Mouse (Mus musculus) regulatory T cell (primary cell): ENCODE measurements around the gene Gm49321.

Experiments
- in situ Hi-C: fragments of 300-600 bp; cut with MboI, MseI; formaldehyde crosslinking; loops from one replicate; pipeline ENCODE4 v1.15.1; 2025; ENCODE audit warnings: high pct_unique_total_duplicates

Gm49321 gene

GRCm38 (mm10) chr12:73948415-73948814, 11.0 kb downstream of the Gm49321 start:
- in situ Hi-C loops, result no loop called here

DNA sequence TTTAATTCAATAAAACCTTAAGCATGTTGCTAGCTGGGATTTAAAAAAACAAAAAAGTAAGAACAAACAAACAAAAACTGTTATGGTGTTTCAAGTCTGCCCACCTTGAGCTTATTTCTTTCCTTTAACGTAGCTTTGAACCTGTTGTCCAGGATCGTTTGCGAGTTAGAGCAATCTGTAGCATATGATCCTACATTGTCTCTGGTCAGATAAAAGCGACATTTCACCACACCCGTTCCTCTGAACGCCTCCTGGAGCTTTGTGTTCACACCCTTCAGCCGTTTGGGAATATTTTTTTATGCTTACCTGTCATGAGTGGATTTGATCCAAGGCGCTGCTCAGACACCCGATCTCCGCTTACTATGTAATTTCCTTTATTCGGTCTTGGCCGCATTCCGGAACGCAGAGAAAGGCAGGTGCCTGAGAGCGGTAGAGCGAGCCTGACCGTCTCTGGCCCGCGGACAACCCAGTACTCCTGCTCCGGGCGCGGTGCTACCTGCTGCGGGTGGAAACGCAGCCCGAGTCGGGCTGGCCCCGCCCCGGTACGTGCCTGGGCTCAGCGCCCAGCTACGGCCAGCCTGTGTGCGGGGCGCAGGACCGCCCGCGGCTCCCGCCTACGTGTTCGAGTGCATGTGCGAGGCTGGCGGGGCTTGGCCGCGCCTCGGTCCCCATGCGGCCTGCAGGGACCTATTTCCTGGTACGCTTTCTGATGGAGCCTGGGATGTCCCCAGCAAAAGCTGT, 12.0 kb downstream of the Gm49321 start:
- in situ Hi-C loops, result no loop called here

DNA sequence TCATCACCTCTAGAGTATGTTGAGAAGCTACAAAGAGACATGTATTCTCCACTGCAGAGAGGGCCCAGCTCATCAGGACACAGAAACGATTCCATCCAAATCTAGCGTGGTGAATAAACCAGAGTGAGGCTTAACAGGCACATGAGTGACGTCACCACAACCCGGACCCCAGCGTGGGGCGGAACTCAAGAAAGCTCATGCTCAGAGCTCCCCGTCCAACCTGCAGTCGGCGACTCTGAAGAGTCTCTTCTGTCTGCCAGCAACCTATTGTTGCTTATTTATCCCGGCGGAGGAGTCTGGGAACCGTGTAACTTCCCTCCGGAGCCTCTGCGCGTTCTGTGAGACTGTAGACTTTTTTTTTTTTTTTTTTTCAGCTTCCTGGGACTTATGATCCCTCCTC, 15.4 kb downstream of the Gm49321 start:
- in situ Hi-C loops, result no loop called here

GRCm38 (mm10) chr12:73953420-73954186, 16.1 kb downstream of the Gm49321 start:
- in situ Hi-C loops, result no loop called here

- in situ Hi-C loops, result no loop called here
Measured at GRCm38 (mm10) chr12:73954785-73955184, 17.3 kb downstream of the Gm49321 start.

- in situ Hi-C loops, result no loop called here
Measured at GRCm38 (mm10) chr12:73957676-73958075, 20.2 kb downstream of the Gm49321 start.

DNA sequence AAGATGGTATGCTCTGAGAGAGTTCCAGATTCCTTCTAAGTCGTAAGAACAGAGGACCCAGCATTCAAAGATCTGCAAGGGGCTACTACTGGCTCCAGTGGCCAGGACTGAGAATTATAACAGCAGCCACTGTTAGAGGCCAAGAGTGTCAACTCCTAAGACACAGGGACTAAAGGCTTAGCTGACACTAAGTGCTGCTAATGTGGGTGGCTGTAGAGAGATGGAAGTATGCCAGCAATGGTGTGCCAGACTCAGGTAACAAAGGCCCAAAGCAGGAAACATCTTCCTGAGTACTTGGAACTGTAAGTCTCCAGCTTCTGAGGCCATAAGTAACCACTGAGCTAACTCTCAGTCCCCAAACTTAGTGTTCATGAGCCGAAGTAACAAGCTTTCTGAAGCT, 21.4 kb downstream of the Gm49321 start:
- in situ Hi-C loops, result no loop called here

DNA sequence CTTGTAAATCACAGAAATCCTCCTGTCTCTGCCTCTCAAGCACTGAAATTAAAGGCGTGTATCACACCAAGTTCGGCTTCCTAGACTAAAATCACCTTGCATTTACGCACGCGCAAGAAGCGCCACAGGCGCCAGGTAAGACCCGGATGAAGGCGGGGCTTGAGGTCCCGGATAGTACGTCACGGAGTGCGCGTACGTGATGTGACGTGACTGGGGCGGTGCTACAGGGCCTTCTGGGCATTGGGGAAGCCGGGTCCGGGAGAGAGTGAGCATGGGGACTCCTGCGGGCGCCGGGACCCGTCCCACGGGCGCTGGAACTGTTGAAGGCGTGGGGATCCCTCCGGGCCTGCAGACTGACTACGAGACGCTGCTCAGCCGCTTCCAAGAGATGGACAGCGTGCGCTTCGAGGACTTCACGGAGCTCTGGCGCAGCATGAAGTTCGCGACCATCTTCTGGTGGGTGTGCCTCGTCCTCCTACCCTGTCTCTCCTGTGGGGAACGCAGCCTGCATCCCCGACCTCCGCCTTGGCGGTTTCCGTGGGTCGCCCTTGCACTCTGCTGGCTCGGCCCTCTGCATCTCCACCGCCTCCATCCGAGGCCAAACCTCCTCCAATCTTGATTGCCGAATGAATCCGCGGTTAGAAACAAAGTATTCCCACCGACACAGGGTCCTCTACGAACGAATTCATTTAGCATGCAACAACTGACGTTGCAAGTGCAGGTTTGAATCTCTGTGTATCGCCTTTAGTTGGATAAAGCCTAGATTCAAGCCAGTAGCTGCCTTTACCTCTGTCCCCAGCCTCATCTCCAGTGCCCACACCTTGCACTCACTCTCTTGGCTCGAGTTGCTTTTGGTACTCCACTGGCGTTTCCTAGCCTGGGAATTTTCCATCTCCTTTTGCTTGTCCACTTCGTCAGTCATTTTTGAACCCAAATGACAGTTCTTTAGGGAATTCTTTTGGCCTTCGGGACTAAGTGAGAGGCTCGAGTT, 27.1 kb downstream of the Gm49321 start, which contains the start of gene Snapc1:
Gene Snapc1 (plus strand): TSS at position 191 of the 991 bp plus-strand sequence.
- in situ Hi-C loops, result no loop called here

GRCm38 (mm10) chr12:73969142-73969541, 31.7 kb downstream of the Gm49321 start:
- in situ Hi-C loops, result no loop called here

DNA sequence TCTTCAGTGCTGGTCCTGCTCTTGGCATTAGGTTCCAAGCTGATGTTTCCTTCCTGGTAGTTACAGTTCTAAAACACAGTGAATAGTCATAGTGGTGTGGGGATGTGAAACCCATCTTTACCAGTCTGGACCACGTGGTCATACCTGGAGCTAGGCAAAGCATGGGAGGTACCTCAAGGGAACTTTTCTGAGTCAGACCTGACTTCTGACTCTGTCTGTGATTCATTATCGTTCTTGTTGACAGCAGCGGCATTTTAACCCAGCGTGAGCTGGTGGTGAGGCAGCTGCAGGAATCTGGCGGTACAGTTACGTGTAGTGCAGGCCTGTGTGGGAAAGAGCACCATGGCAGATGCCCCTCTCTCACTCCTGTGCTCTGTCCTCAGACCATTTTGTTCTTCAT, 37.1 kb downstream of the Gm49321 start:
- in situ Hi-C loops, result no loop called here

- in situ Hi-C loops, result no loop called here
Measured at GRCm38 (mm10) chr12:73978144-73978543, 40.7 kb downstream of the Gm49321 start.

DNA sequence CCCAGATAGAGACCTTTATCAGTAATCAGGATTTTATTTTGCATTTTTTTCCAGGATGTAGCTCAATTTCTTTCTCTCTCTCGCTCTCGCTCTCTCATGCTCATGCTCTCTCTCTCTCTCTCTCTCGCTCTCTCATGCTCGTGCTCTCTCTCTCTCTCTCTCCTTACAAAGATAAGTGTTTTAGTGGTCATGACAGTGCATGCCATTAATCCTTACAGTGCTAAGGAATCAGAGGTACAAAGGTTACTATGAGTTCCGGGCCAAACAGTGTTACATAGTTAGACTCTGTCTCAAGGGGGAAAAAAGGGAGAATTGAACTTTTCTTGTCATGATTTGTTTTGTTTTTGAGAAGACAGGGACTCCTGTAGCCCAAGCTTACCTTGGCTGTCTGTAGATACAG, 42.2 kb downstream of the Gm49321 start:
- in situ Hi-C loops, result no loop called here

GRCm38 (mm10) chr12:73982533-73982932, 45.1 kb downstream of the Gm49321 start:
- in situ Hi-C loops, result no loop called here

- in situ Hi-C loops, result no loop called here
Measured at GRCm38 (mm10) chr12:73986299-73986698, 48.8 kb downstream of the Gm49321 start.

- in situ Hi-C loops, result no loop called here
Measured at GRCm38 (mm10) chr12:73988393-73989008, 51.0 kb downstream of the Gm49321 start.

GRCm38 (mm10) chr12:73989594-73989993, 52.1 kb downstream of the Gm49321 start:
- in situ Hi-C loops, result no loop called here

- in situ Hi-C loops, result no loop called here
Measured at GRCm38 (mm10) chr12:73996906-73997296, 59.4 kb downstream of the Gm49321 start.

DNA sequence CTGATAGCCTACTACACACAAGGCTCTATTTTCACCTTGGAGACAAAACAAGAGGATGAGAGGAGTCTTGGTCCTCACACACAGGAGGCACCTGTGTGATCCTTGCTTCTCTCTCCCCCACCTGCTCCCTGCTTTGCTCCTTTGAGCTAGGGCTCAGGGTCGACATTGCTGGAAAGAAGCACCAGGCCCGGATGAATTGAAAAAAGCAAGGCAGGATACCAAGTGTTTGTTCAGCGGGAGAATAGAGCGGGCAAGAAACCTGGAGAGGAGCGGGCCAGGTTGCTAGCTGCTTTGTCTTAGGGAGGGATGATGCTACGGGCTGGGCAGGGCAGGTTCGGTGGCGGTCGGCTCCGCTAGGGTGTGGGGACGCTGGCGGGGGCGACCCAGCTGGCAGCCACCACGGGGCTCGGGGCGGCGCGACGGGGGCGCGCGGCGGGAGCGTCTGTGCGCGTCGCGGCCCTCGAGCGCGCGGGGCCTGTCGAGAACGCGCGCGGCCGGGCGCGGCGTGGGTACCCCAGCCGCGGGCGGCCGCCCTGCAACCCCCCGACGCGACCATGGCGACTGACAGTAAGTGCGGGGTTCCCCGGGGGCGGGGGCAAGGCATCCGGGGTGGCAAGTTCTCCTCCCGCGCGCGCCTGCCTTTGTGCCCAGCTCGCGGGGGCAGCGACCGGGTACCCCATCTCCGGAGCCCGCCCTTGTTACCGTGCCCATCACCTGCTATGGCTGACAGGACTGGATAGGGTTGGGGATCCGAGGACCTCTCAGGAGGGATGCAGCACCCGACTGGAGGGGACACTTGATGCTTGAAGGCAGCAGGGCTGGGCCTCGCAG, 60.1 kb downstream of the Gm49321 start, which contains the start of gene Syt16:
Gene Syt16 (plus strand): TSS at position 365 of the 831 bp plus-strand sequence.
- in situ Hi-C loops, result no loop called here

- in situ Hi-C loops, result no loop called here
Measured at GRCm38 (mm10) chr12:73998128-73998456, 60.6 kb downstream of the Gm49321 start.

GRCm38 (mm10) chr12:74002449-74002848, 65.0 kb downstream of the Gm49321 start:
- in situ Hi-C loops, result no loop called here
